Mouse (Mus musculus) stomach, embryonic 16.5 days (tissue): Measurements from ENCODE around the gene Olfr1506. TPM values are rescaled to one million over a fixed set of nuclear protein-coding genes. Genes with fewer than 3 reads are reported as not detected.
"Not testable (repeated sequence)": the region's sequence is repeated elsewhere in the genome, so short reads cannot be mapped to it uniquely, and the experiment has no call there.

Experiments used
- ATAC-seq: fragments of 200-750 bp; cut with Nextera tagmentation; 2 replicates; pipeline ENCODE4 v1.8.0; 2017; ENCODE audit warnings: moderate number of reproducible peaks, moderate TSS enrichment; ENCODE audit not compliant: insufficient read depth, low FRiP score
- H3K27ac ChIP-seq: fragments of 300-500 bp; sonication (generic); 2 replicates; pipeline ENCODE4 v1.5.1; 2014; ENCODE audit warnings: low read length
- H3K27me3 ChIP-seq: fragments of 300-500 bp; sonication (generic); 2 replicates; pipeline ENCODE4 v1.6.1; 2014; ENCODE audit warnings: low read length, control low read depth, mixed read lengths; ENCODE audit not compliant: control insufficient read depth, insufficient read depth
- H3K36me3 ChIP-seq: fragments of 300-500 bp; sonication (generic); 2 replicates; pipeline ENCODE4 v1.6.1; 2014; ENCODE audit warnings: low read length; ENCODE audit not compliant: control insufficient read depth, insufficient read depth
- H3K4me1 ChIP-seq: fragments of 300-500 bp; sonication (generic); 2 replicates; pipeline ENCODE4 v1.6.1; 2014; ENCODE audit warnings: low read length, control low read depth, mixed read lengths; ENCODE audit not compliant: control insufficient read depth, insufficient read depth
- H3K4me2 ChIP-seq: fragments of 300-500 bp; sonication (generic); 2 replicates; pipeline ENCODE4 v1.6.1; 2014; ENCODE audit warnings: low read depth, low read length, mixed read lengths
- H3K4me3 ChIP-seq: fragments of 300-500 bp; sonication (generic); replicated peaks from 2 replicates; pipeline ENCODE4 v1.5.1; 2014; ENCODE audit warnings: mild to moderate bottlenecking, low read length
- H3K9ac ChIP-seq: fragments of 300-500 bp; sonication (generic); 2 replicates; pipeline ENCODE4 v1.6.1; 2014; ENCODE audit warnings: low read length
- H3K9me3 ChIP-seq: fragments of 300-500 bp; sonication (generic); replicated peaks from 2 replicates; pipeline ENCODE4 v1.6.1; 2016; ENCODE audit warnings: low read length, control low read depth; ENCODE audit not compliant: control insufficient read depth
- WGBS: fragments of 180-500 bp; shearing (Covaris S2); extraction: QIAGEN DNeasy Blood & Tissue Kit; methylation state at CpG from one replicate; pipeline ENCODE4 v1.1.7; 2014; 5-methylcytosine and 5-hydroxymethylcytosine counted together
- polyA plus RNA-seq: library from polyadenylated mRNA; unstranded; fragments of >200 nt; fragmentation: Nextera tagmentation; extraction: Ambion mirVana; gene quantifications from 2 replicates; pipeline ENCODE4 v1.2.1, GENCODE M21; 2015

Gene Olfr1506
- polyA plus RNA-seq = not detected in 2 replicates

DNA sequence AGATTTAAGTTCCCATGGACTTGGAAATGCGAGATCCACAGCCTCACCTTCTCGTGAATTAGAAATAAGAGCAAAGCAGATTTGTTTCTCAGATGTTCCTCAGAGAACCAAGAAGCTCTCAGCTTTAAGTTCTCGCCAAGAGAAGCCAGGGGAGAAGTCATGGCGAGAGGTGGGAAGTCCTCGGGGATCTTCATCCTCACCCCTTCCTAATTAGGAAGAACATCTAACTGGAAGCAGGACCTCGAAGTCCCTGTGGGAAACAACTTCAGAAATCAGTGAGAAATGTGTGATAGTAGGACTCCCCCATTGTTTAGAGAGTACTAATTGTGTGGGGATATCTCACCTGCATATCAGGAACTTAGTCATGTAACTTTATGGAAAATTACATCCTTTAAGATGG lies at the start of gene Olfr1506:
Olfr1506 (minus strand) TSS at position 101 of the 400 bp plus-strand sequence.
- not testable (repeated sequence) for H3K27me3 ChIP-seq, H3K9ac ChIP-seq, H3K9me3 ChIP-seq, H3K36me3 ChIP-seq, H3K4me2 ChIP-seq, H3K4me1 ChIP-seq, H3K27ac ChIP-seq, ATAC-seq, H3K4me3 ChIP-seq
- no CpG with 5 or more reads among the region's 6 CpGs for WGBS

GRCm38 (mm10) chr2:90270932-90271331 lies 46.6 kb upstream of the Olfr1506 start, which contains the start of gene Olfr1271:
Olfr1271 (minus strand) TSS chr2:90271032.
- Histone ChIP-seq H3K9me3 (no peaks in the 10 kb centered on the region), H3K27me3 (no peaks in the 10 kb centered on the region), H3K4me2 (no peak within 1 kb of the TSS), H3K36me3 (no peaks in the 10 kb centered on the region), H3K9ac (no peak within 1 kb of the TSS), H3K4me1 (no peaks in the 10 kb centered on the region), H3K27ac (no peak within 1 kb of the TSS), H3K4me3 (no peak within 1 kb of the TSS)
- ATAC-seq = no peak
- 85% methylated on average over 2 of the region's 2 CpGs for WGBS

GRCm38 (mm10) chr2:90257492-90257891 lies 33.2 kb upstream of the Olfr1506 start, which contains the start of gene Olfr142:
Olfr142 (minus strand) TSS chr2:90257592.
- WGBS = 91% methylated on average over 4 of the region's 4 CpGs
- Histone ChIP-seq H3K27ac (no peak within 1 kb of the TSS), H3K36me3 (no peaks in the 10 kb centered on the region), H3K4me2 (no peak within 1 kb of the TSS), H3K27me3 (no peaks in the 10 kb centered on the region), H3K4me3 (no peak within 1 kb of the TSS), H3K9ac (no peak within 1 kb of the TSS), H3K9me3 (no peaks in the 10 kb centered on the region), H3K4me1 (no peaks in the 10 kb centered on the region)
- ATAC-seq = no peak

- H3K4me3 ChIP-seq, H3K9me3 ChIP-seq, H3K27ac ChIP-seq, H3K4me1 ChIP-seq, ATAC-seq, H3K9ac ChIP-seq, H3K27me3 ChIP-seq, H3K4me2 ChIP-seq, H3K36me3 ChIP-seq: not testable (repeated sequence)
- no CpG with 5 or more reads among the region's 4 CpGs for WGBS
Observed at GRCm38 (mm10) chr2:90199606-90200005, 24.7 kb downstream of the Olfr1506 start.

DNA sequence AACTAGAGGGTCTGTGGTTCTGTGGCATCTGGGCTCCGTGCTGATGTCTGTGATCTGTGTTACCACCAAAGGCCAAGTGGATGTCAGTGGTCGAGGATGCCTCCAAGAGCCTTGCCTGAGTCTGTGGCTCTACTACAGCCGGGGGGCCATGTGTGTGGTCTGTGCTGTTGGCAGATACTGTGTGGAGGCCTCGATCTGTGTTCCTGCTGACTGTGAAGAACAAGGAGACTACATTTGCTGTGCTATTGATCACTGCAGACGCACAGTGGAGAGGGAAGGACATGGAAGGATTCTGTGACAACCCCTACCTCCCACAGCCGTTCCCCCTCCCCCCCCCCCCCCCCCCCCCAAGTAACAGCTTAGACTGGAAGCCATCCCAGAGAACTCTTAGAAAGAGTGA lies 29.0 kb downstream of the Olfr1506 start:
- not testable (repeated sequence) for H3K4me2 ChIP-seq, H3K27me3 ChIP-seq, H3K9ac ChIP-seq, H3K27ac ChIP-seq, H3K4me3 ChIP-seq, H3K9me3 ChIP-seq, H3K36me3 ChIP-seq, H3K4me1 ChIP-seq, ATAC-seq
- no CpG with 5 or more reads among the region's 6 CpGs for WGBS

DNA sequence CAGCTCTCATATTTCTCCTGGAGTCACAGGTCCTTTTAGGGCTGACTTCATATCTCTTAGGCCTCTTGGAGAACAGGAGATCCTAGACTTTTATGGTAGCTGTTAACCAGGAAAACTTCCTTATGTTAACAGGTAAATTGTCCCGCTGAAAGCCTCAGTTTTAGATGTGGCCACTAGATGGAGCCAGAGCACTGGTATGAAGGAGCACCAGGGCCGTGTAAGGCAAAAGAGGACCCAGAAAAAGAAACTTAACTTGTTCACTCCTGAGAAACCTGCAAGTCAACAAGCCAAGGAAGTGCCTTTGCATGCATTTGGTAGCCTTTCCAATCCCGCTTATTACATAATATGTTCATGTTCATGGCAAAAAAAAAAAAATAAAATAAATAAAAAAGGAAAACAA lies 29.5 kb downstream of the Olfr1506 start:
- H3K36me3 ChIP-seq = not testable (repeated sequence)

GRCm38 (mm10) chr2:90187082-90187481 lies 37.2 kb downstream of the Olfr1506 start:
- WGBS = no CpG with 5 or more reads among the region's 5 CpGs
- H3K9me3 ChIP-seq, H3K9ac ChIP-seq, H3K27me3 ChIP-seq, H3K4me3 ChIP-seq, ATAC-seq, H3K27ac ChIP-seq, H3K4me2 ChIP-seq, H3K4me1 ChIP-seq, H3K36me3 ChIP-seq: not testable (repeated sequence)

More for the DNA sequence above, 29.5 kb downstream of the Olfr1506 start:
- ATAC-seq, H3K27ac ChIP-seq, H3K9me3 ChIP-seq, H3K9ac ChIP-seq, H3K4me2 ChIP-seq, H3K4me1 ChIP-seq, H3K4me3 ChIP-seq, H3K27me3 ChIP-seq: not testable (repeated sequence)
- no CpG with 5 or more reads among the region's 3 CpGs for WGBS

- WGBS = no CpG with 5 or more reads among the region's 4 CpGs
- H3K36me3 ChIP-seq, H3K4me3 ChIP-seq, H3K27me3 ChIP-seq, H3K27ac ChIP-seq, H3K9ac ChIP-seq, H3K4me1 ChIP-seq, ATAC-seq, H3K9me3 ChIP-seq, H3K4me2 ChIP-seq: not testable (repeated sequence)
Observed at GRCm38 (mm10) chr2:90186082-90186481, 38.2 kb downstream of the Olfr1506 start.
